Mouse (Mus musculus): ENCODE measurements around the gene Hoxc12. TPM values are rescaled to one million over a fixed set of nuclear protein-coding genes. Genes with fewer than 3 reads are reported as not detected.

The Hoxc12 gene
- polyA plus RNA-seq (2015; fragmentation: Nextera tagmentation; extraction: Ambion mirVana) = not detected in 2 replicates

- TF ChIP-seq EP300 (IDR thresholded peaks at IDR 0.05) = no peak
- TF ChIP-seq CTCF (IDR thresholded peaks at IDR 0.05) = no peak
- Histone ChIP-seq H3K4me2 (replicated peaks; ENCODE audit: low read depth, low read length) (no peak within 1 kb of the TSS), H3K4me1 (ENCODE audit: insufficient read depth, low read depth, low read length) (no peaks in the 10 kb centered on the region)
These were observed at the start of gene Hoxc12 for GRCm38 (mm10) chr15:102936279-102936972. Gene Hoxc12 (plus strand): TSS chr15:102936757.

GRCm38 (mm10) chr15:102895115-102895514 is 41.4 kb upstream of the Hoxc12 start:
- no peaks in the 10 kb centered on the region for H3K4me1 ChIP-seq (ENCODE audit: insufficient read depth, low read depth, low read length)
- no peak overlapping the region for H3K9ac ChIP-seq (replicated peaks; ENCODE audit: low read depth)
- no peak overlapping the region for H3K4me2 ChIP-seq (replicated peaks; ENCODE audit: low read depth, low read length)
- ATAC-seq = no peak
- no peaks in the 10 kb centered on the region for H3K27me3 ChIP-seq (replicated peaks; ENCODE audit: insufficient read depth, low read length)
- no peaks in the 10 kb centered on the region for H3K36me3 ChIP-seq (ENCODE audit: insufficient read depth, low read length)
- no peaks in the 10 kb centered on the region for H3K9me3 ChIP-seq (ENCODE audit: low read length)
- no peak for DNase-seq (ENCODE audit: low spot score)
- H3K4me3 ChIP-seq (ENCODE audit: low read depth, low read length) = no peak overlapping the region
- WGBS = 74% methylated on average over 6 of the region's 6 CpGs
- TF ChIP-seq CTCF (IDR thresholded peaks at IDR 0.05) (no peak), EP300 (IDR thresholded peaks at IDR 0.05) (no peak)
- H3K27ac ChIP-seq (ENCODE audit: low read length) = no peak overlapping the region

More at GRCm38 (mm10) chr15:102936279-102936972, at the start of gene Hoxc12:
- Histone ChIP-seq H3K9me3 (ENCODE audit: low read length) (no peaks in the 10 kb centered on the region), H3K27me3 (replicated peaks; ENCODE audit: insufficient read depth, low read length) (peaks cover 89% of the 10 kb centered on the region), H3K9ac (replicated peaks; ENCODE audit: low read depth) (no peak within 1 kb of the TSS), H3K36me3 (ENCODE audit: insufficient read depth, low read length) (no peaks in the 10 kb centered on the region), H3K27ac (ENCODE audit: low read length) (no peak within 1 kb of the TSS), H3K4me3 (ENCODE audit: low read depth, low read length) (no peak within 1 kb of the TSS; the same call in 1 of the 2 replicates)
- 1% methylated on average over 31 of the region's 31 CpGs for WGBS
- ATAC-seq (no peak), DNase-seq (ENCODE audit: low spot score) (no peak)

DNA sequence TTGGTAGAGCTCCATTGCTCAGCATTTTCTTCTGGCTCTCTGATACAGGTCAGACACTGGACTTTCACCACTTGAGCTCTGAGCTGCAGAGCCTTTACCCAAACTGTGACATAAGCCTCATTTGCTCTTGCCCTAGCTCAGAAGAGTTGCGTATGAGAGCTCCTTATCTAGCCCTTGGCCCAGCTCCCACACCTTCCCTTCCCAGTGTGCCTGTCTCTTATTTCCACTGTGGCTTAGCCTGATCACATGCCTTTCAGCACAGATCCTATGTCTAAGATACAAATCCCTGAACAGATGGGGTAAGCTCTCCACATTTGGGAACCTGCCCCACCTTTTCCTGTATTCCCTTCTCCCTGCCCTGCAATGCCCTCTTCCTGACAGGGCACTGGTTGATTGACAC is 31.6 kb upstream of the Hoxc12 start:
- no peak for TF ChIP-seq EP300 (IDR thresholded peaks at IDR 0.05)
- no peak for TF ChIP-seq CTCF (IDR thresholded peaks at IDR 0.05)
- no peaks in the 10 kb centered on the region for H3K4me1 ChIP-seq (ENCODE audit: insufficient read depth, low read depth, low read length)
- H3K9ac ChIP-seq (replicated peaks; ENCODE audit: low read depth) = no peak overlapping the region
- no peak for DNase-seq (ENCODE audit: low spot score)
- H3K4me2 ChIP-seq (replicated peaks; ENCODE audit: low read depth, low read length) = no peak overlapping the region
- no peak overlapping the region for H3K27ac ChIP-seq (ENCODE audit: low read length)
- no peak for ATAC-seq
- H3K4me3 ChIP-seq (ENCODE audit: low read depth, low read length) = no peak overlapping the region
- no peaks in the 10 kb centered on the region for H3K9me3 ChIP-seq (ENCODE audit: low read length)
- peaks cover 26% of the 10 kb centered on the region for H3K27me3 ChIP-seq (replicated peaks; ENCODE audit: insufficient read depth, low read length)
- H3K36me3 ChIP-seq (ENCODE audit: insufficient read depth, low read length) = no peaks in the 10 kb centered on the region
- WGBS = 30% methylated on average over 1 of the region's 1 CpGs

GRCm38 (mm10) chr15:102909536-102909935 is 27.0 kb upstream of the Hoxc12 start:
- Histone ChIP-seq H3K4me3 (ENCODE audit: low read depth, low read length) (no peak overlapping the region), H3K27me3 (replicated peaks; ENCODE audit: insufficient read depth, low read length) (peaks cover 54% of the 10 kb centered on the region), H3K9me3 (ENCODE audit: low read length) (no peaks in the 10 kb centered on the region), H3K9ac (replicated peaks; ENCODE audit: low read depth) (no peak overlapping the region), H3K4me2 (replicated peaks; ENCODE audit: low read depth, low read length) (no peak overlapping the region), H3K36me3 (ENCODE audit: insufficient read depth, low read length) (no peaks in the 10 kb centered on the region), H3K4me1 (ENCODE audit: insufficient read depth, low read depth, low read length) (no peaks in the 10 kb centered on the region), H3K27ac (ENCODE audit: low read length) (no peak overlapping the region)
- ATAC-seq = no peak
- TF ChIP-seq CTCF (IDR thresholded peaks at IDR 0.05) = no peak
- 2% methylated on average over 4 of the region's 4 CpGs for WGBS
- DNase-seq (ENCODE audit: low spot score) = no peak

- H3K4me2 ChIP-seq (replicated peaks; ENCODE audit: low read depth, low read length) = no peak overlapping the region
- no peaks in the 10 kb centered on the region for H3K4me1 ChIP-seq (ENCODE audit: insufficient read depth, low read depth, low read length)
- DNase-seq (ENCODE audit: low spot score) (no peak), ATAC-seq (no peak)
- TF ChIP-seq CTCF (IDR thresholded peaks at IDR 0.05) (no peak), EP300 (IDR thresholded peaks at IDR 0.05) (no peak)
- peaks cover 59% of the 10 kb centered on the region for H3K27me3 ChIP-seq (replicated peaks; ENCODE audit: insufficient read depth, low read length)
- WGBS = under 1% methylated on average over 18 of the region's 18 CpGs
- H3K36me3 ChIP-seq (ENCODE audit: insufficient read depth, low read length) = no peaks in the 10 kb centered on the region
- H3K4me3 ChIP-seq (ENCODE audit: low read depth, low read length) = no peak overlapping the region
- H3K9ac ChIP-seq (replicated peaks; ENCODE audit: low read depth) = no peak overlapping the region
- no peaks in the 10 kb centered on the region for H3K9me3 ChIP-seq (ENCODE audit: low read length)
- H3K27ac ChIP-seq (ENCODE audit: low read length) = no peak overlapping the region
These were observed 26.5 kb upstream of the Hoxc12 start for GRCm38 (mm10) chr15:102910038-102910437.

DNA sequence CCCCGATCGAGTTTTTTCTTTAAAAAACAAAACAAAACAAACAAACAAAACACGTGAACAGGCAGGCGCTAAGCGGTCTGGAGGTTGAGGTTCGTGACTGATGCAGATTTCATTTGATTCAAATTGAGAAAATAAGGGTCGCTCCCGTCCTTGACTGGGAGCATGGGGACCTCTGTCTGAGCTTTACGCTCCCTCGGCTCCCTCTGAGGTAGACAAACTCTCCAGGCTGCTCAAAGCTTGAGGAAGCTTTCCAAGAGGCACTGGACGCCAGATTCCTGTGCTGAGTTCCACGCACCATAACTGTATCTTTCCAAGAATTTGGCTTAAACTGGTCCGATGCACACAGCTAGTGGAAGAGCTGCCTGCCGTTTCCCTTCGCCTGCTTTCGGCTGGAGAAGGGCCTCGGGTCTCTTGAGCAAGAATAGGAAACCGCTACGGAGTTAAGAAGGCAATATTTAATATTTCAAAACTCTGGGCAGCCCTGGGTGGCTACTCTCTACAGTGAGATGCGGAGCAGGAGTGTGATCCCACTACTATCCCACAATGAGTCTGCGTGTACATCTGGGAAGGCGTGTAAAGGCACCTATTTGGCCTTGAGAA is 26.0 kb upstream of the Hoxc12 start:
- 2% methylated on average over 22 of the region's 22 CpGs for whole genome bisulfite sequencing
- Histone ChIP-seq H3K36me3 (ENCODE audit: insufficient read depth, low read length) (no peaks in the 10 kb centered on the region), H3K27me3 (replicated peaks; ENCODE audit: insufficient read depth, low read length) (peaks cover 60% of the 10 kb centered on the region), H3K9ac (replicated peaks; ENCODE audit: low read depth) (no peak overlapping the region), H3K4me2 (replicated peaks; ENCODE audit: low read depth, low read length) (no peak overlapping the region), H3K27ac (ENCODE audit: low read length) (no peak overlapping the region), H3K4me1 (ENCODE audit: insufficient read depth, low read depth, low read length) (no peaks in the 10 kb centered on the region), H3K4me3 (ENCODE audit: low read depth, low read length) (no peak overlapping the region), H3K9me3 (ENCODE audit: low read length) (no peaks in the 10 kb centered on the region)
- ATAC-seq (no peak), DNase-seq (ENCODE audit: low spot score) (no peak)
- TF ChIP-seq CTCF (IDR thresholded peaks at IDR 0.05) (no peak), EP300 (IDR thresholded peaks at IDR 0.05) (no peak)

All from lung, postnatal 0 days (tissue).